Mouse (Mus musculus): ENCODE measurements around the gene Ankrd13b.
"Not testable (repeated sequence)": the region's sequence is repeated elsewhere in the genome, so short reads cannot be mapped to it uniquely, and the experiment has no call there.

The Ankrd13b gene

DNA sequence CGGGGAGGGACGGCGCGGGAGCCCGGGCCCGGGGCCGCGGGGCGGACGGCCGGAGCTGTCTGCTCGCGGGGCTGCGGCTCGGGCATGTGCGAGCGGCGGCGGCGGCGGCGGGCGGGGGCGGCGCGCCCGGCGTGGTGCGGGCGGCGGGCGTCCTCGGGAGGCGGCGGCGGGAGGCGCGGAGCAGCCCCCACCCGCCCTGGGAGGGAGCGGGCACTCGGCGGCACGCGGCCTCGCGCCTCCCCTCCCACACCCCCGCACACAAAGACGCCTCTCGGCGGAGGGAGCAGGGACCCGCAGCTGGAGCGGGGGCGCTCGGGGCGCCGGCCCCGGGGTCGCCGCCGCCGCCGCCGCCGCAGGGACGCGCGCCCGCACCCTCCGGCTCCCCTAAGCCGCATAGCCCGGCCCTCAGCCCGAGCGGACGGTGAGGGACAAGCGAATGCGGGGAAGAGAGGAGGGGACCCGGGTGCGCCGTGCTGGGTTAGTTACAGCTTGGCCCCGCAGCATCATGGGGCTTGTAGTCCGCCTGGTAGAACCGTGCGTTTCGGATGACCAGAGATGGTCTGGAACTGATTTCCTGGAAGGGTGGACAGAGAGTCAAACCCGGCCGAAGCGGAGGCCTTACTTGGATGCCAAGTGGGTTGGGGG lies at the start of gene Ankrd13b:
TSS of gene Ankrd13b (minus strand) at position 88 of the 645 bp plus-strand sequence.
- DNase-seq (ENCODE audit: low spot score in 2 of 2): no peak

DNA sequence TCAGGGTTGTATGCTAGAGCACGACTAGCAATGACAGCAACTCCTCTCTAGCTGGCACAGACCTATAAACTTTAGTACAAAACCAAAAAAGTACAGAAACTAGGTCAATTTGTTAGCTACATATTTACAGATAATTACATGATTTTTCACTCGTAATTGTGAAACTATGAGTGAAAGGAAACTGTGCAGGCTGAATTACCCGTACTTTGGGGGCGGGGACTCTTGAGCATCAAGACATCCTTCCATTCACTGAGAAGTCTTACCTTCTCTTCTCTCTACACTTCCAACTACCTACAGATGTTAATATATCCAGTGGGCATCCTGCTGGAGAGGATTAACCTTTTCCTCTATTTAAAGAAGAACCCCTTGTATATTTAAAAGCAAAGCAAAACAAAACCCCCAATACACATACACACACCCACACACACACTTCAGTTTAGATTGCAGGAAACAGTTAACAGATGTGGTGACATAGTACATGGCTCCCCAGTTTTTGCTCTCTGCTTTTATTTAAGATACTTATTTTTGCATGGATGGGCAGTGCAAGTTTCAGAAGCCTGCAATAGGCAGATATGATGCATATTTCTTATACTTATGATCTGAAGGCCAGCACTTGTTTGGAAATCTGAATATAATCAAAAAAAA lies 42.8 kb upstream of the Ankrd13b start:
- DNase-seq (ENCODE audit: low spot score in 2 of 2): no peak

DNA sequence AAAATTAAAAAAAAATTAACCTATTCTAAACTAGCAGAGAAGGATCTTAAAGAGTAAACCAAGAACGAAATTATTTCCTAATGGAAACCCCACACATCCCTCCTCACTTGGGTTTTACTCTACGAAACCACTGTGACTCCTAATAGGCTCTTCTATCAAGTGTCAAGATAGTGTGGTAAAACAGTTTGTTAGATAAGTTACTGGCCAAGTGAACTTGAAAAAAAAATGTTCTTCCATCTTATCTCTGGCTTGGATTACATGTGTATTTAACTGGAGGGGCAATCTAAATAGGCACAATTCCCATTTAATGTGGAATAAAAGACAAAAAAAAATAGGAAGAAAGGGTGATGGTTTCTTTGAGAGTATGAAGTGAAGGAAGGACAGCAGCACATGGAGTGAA lies 41.4 kb upstream of the Ankrd13b start:
- DNase-seq (ENCODE audit: low spot score in 2 of 2): no peak

DNA sequence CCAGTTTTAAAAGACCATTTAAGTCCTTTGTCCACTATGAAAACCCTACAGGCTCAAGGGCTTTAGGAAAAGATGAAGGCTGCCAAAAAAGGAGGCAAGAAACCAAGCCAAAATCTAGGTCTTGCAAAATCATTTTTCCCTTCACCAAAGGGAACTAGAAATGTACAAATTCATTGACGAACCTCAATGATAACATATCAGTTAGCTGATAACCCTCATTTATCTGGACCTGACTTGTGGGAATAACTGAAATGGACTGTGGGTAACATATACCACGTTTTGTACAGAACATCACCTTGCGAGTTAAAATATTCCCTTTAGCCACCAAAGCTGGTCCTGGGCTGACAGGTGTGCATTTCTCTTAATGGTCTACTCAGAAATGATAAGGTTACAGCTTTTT lies 40.2 kb upstream of the Ankrd13b start:
- no peak for DNase-seq (ENCODE audit: low spot score in 2 of 2)

DNA sequence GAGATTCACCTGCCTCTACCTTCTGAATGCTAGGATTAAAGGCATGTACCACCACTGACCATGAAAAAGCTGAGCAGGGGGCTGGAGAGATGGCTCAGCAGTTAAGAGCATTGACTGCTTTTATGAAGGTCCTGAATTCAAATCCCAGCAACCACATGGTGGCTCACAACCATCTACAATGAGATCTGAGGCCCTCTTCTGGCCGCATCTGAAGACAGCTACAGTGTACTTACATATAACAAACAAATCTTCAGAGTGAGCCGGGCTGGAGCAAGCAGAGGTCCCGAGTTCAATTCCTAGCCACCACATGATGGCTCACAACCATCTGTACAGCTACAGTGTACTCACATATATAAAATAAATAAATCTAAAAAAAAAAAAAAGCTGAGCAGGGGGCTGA lies 38.9 kb upstream of the Ankrd13b start:
- not testable (repeated sequence) for DNase-seq (ENCODE audit: low spot score in 2 of 2)

DNA sequence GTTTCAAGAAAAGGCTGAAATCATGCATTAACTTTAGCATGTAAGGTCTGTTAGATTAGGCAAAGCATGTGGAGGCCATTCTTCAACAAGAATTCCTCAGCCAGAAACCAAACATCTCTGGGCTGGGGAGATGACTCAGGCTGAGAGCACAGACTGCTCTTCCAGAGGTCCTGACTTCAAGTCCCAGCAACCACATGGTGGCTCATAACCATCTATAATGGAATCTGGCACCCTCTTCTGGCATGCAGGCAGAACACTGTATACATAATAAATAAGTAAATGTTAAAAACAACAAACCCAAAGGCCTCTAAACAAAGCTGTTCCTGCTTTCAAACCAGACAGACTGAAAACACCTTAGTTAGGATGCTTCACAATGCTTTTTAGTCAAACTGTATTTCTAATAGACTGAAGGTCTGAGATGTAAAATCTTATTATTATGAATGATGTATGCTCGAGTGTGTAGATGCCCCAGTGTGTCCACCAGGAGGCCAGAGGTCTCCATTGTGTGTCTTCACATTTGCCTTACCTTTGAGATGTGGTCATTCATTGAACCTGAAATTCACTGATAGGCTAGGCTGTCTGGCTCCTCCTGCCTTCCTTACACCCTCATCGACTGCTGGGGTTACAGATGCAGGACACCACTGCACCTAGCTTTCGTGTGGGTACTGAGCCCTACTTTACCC lies 36.5 kb upstream of the Ankrd13b start:
- DNase-seq (ENCODE audit: low spot score in 2 of 2): no peak

DNA sequence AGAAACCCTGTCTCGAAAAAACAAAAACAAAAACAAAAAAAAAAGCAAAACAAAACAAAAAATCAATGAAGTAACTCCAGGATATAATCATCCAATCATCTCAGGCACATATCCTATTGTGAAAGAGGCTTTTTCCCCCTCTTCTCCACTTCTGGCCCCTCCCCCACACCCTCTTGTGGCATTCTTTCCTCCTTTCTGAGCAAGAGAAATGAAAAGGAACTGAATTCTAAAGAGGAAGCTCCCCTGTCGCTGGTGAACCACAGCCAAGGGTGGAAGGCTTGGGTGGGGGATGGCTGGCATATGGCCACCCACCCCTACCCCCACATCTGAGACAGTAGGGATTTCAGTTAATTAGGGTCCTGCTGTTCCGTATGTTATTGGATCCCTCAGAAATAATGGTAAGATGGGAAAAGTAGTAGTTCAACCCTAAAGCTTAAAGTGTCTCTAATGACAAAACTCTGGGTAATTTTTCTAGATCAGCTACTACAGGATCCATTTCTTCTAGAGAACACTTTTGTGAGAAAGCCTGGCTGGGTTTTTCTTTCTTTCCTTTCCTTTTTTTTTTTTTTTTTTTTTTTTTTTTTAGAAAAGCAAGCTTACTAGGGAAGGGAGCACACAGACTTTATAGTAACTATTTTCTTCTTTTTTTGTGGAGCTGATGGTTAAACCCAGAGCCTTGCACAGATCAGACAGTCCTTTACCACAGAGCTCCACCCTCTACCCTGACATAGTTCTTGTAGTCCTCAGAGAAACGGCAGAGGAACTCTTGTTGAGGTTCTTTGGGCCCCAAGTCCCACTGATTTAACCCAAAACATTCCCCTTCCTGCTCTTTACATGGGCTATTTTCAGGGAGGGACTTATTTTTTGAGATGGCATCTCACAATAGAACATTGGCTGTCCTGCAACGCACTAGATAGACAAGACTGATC lies 31.4 kb upstream of the Ankrd13b start:
- no peak for DNase-seq (ENCODE audit: low spot score in 2 of 2)

DNA sequence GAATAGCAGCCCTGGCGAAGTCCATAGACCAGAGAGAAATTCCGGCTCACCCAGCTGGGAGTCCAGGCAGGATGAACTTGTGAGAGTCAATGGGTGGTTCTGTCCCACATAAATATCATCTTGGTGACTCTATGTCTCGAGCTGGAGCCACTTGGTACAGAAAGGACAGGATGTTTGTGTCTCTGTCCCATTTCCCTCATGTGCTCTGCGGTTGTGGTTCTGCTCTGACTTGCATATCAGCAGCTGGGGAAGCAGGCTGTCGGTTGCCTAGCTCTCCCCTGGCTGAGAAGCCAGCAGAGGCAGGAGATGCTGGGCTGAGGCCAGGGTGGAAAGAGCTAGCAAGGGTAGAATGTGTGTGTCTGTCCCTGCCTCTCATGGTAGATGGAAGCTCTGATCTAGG lies 29.6 kb upstream of the Ankrd13b start, which contains the start of gene Gm10392:
TSS of gene Gm10392 (minus strand) at position 156 of the 400 bp plus-strand sequence.
- DNase-seq (ENCODE audit: low spot score in 2 of 2): no peak

DNA sequence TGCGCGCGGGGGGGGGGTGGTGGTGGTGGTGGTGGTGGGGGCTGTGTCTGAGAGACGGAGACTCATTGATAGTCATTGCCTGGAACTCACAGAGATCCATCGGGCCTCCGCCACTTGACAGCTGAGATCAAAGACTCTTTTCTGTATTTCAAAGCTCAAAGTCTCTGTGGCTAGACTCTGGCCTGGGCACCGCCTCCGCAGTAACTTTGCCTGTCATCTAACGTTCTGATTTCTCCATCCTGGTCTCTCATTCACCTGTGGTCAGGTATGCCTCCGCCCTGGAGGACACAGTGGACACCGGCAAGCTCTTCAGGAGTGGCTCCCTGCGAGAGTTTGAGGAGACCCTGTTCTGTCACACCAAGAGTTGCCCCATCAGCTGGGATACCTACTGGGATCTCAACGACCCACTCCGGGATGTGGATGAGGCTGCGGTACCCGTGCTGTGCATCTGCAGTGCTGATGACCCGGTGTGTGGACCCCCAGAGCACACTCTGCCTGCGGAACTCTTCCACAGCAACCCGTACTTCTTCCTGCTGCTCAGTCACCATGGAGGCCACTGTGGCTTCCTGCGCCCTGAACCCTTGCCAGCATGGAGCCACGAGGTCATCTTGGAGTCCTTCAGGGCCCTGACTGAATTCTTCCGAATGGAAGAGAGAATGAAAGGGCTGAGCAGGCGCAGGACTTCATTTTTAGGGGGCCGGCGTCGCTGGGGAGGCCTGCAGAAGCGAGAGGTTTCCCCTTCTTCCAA lies 28.7 kb upstream of the Ankrd13b start:
- DNase-seq (ENCODE audit: low spot score in 2 of 2): no peak

DNA sequence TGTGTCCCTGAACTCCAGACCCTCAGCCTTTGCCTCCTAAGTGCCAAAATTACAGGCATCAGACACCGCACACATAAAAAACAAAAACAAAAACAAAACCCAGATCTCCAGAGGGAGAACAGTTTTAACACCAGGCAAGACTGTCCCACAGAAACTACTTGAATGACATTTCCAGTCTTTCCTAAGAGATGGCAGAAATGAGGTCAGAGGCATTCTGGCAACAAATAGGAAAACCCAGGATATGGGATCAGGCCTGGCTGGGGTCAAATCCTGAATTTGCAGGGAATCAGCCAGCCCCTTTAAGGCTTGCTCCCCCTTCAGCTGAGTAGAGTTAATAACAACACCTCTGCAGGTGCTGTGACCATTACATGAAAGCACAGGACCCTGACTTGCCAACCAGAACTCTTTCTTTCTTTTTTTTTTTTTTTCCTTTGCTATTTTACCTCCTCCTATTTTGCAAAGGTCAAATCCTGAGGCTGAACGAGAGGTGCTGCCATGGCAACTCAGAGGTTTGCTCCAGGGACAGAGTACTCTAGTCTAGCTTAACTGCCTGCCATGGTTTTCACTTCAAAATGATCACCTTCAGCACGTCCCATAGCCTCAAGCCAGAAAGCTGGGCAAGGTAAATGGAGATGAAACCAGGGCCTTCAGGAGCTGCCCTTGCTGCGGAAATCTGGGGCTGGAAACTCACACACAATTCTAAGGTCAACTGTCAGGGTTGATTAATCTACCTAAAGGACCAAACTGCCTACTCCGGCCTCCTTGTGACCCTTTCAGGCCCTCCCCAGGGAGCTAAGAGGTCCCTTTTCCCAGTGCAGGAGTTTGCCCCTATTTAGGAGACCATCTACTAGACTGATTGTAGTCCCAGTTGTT lies 27.3 kb upstream of the Ankrd13b start:
- DNase-seq (ENCODE audit: low spot score in 2 of 2): peak in 1 of 2 experiments; percentile 14

DNA sequence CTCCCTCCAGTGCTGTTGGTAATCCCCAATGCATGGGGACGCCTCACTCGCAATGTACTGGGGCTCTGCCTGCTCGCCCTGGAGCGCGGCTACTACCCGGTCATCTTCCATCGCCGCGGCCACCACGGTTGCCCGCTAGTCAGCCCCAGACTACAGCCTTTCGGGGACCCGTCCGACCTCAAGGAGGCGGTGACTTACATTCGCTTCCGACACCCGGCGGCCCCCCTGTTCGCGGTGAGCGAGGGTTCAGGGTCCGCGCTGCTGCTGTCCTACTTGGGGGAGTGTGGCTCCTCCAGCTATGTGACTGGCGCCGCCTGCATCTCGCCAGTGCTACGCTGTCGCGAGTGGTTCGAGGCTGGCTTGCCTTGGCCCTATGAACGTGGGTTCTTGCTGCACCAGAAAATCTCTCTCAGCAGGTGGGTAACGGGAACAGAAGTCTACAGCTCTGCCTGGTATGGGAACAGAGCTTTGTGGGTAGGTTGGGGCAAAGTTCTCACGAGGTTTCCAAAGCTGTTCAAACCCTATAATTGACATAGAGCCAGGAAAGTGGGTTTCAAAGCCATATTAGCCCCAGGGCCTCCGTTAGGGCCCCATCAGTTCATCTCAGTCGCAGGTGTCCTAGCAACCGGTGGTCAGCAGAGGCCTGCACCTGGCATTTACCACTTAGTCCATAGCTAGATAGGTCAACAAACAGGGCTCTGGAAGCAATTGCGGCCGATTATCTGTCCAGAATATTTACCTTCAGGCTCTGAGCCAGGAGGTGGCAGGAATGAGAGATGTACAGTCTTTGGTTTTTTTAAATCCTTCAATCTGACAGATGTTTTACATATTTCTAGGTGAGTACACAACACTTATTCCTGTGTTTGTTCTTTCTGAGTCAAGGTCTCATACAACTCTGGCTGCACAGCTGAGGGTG lies 26.4 kb upstream of the Ankrd13b start, which contains the start of gene Trp53i13:
TSS of gene Trp53i13 (minus strand) at position 344 of the 916 bp plus-strand sequence.
- peak in 1 of 2 experiments; percentile 15 for DNase-seq (ENCODE audit: low spot score in 2 of 2)

DNA sequence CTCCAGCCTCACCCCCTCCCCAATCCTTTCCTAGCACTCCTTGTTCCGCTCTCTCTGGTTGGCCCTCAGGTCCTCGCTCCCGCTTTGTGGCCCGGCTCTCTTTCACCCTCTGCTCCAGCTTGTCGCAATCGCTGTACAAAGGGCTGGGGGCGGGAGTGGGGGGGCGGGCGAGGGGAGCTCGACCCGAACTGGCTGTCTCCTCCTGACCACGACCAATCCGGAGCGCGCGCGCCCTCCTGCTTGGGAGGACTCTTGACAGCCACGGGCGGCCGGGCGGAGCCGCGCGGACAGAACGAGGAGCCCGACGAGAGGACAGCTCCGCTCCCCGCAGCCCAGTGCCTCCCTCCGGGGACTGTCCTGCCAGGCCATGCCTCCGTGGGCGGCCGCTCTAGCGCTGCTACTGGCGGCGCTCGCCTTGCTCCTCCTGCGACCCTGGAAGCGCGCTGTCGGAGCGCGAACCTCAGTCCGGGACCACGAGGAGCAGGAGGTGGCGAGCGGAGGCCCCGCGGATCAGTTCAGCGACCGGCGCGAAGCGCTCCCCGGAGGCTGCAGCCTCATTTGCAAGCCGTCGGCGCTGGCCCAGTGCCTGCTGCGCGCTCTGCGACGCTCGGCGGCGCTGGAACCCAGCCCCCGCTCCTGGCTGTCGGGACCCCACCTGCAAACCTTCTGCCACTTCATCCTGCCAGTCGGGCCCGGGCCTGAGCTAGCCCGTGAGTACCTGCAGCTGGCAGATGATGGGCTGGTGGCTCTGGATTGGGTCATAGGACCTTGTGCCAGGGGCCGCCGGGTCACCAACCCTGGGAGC lies 25.6 kb upstream of the Ankrd13b start, which contains the start of gene Abhd15:
TSS of gene Abhd15 (plus strand) at position 290 of the 805 bp plus-strand sequence.
- DNase-seq (ENCODE audit: low spot score in 2 of 2): peak in 1 of 2 experiments; percentile 74

DNA sequence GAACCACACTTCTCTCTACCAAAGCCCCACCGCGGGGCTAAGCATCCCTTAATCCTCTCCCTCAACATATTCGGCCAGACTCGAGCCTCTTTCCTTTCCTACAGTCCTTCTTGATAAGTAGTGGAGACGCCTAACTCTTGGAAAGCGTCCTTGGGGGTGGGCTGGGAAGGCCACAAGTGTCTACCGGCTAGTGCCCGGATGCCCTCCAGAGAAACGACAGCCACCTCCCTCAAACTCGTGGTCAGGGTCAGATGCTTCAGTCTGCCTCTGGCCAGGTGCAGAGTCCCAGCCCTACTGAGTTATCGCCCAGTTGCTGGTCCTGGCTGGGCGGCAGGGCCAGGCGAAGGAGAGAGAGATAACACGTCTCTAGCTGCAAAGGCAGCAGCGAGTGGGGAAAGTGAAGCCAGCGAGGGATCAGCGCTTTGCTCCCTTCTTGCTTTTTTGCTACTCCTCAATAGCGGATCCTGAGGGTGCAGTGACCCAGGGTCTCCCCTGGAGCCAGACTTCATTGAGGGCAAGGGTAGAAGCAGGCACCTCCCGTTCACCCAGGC lies 24.9 kb upstream of the Ankrd13b start:
- no peak for DNase-seq (ENCODE audit: low spot score in 2 of 2)

DNA sequence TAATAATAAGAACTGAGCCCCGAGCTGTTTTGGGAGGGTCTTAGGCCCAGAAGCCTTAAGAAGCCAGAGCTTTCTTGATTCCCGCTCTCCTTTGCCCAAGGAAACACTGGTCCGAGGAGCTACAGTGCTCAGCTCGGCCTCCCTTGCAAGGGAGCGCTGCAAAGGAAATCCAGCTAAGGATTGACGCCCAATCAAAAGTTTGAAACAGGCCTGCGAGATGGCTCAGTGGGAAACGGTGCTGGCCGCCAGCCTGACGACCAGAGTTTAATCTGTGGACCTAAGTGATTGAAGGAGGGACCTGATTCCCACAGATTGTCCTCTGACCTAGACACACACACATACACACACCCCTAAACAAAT lies 24.3 kb upstream of the Ankrd13b start:
- DNase-seq (ENCODE audit: low spot score in 2 of 2): no peak

DNA sequence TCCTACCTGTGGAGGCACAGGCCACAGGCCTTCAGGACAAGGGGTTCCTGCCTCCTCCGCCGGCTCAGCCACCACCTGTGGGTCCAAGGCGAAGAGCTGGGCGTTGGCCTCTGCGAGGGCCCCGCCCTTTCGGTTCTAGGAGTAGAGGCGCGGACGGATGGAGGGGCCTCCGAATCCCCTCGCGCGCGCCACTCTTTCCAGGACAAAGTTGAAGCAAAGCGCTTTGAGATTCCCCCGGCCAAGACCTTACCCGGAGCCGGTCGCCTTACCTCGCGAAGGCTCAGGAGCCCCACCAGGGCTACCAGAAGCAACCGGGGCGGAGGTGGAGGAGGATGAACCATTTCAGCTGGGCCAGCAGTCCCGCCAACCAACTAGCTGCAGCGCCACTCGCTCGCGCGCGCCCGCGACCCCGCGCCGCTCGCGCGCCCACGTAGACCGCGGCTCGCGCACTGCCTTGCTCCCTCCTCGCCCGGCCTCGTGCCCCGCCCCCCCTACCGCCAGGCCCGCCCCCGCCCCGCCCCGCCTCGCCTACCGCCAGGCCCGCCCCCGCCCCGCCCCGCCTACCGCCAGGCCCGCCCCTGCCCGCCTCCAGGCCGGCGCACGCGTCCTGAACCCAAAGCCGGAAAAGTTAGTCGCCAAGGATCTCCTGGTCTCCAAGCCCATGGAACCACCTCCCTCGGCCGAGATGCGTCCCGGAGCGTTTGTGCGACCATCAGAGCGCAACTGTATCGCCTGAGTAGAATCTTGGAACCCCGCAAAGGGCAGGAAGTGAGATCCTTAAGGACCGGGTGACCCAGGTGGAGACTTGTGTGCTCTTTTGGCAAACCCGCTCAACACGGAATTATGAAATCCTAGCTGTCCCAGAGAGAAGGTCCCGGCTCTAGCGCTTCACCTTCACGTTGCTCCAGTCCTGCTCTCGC lies 23.7 kb upstream of the Ankrd13b start:
- peak; percentile 86 to 88 for DNase-seq (ENCODE audit: low spot score in 2 of 2)

DNA sequence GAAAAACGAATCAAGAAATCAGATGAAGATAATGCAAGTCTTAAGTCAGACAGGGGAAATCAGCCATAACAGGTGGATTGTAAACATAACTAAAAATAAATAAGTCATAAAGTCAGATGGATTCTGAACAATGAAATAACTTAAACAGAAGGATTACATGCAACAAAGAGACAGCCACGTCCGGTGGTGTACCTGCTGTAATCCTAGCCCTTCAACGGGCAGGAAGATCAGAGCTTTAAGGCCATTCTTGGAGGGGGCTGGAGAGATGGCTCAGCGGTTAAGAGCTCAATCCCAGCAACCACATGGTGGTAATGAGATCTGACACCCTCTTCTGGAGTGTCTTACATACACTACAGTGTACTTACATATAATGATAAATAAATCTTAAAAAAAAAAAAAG lies 21.9 kb upstream of the Ankrd13b start:
- DNase-seq (ENCODE audit: low spot score in 2 of 2): peak in 1 of 2 experiments; percentile 1
